Mouse (Mus musculus): Measurements from ENCODE around the gene Pola1. TPM values are rescaled to one million over a fixed set of nuclear protein-coding genes. Genes with fewer than 3 reads are reported as not detected.
"Not testable (repeated sequence)": the region's sequence is repeated elsewhere in the genome, so short reads cannot be mapped to it uniquely, and the experiment has no call there.

Pola1 gene
- polyA plus RNA-seq, 1 experiment from 2014 or later = 21.7 TPM

DNA sequence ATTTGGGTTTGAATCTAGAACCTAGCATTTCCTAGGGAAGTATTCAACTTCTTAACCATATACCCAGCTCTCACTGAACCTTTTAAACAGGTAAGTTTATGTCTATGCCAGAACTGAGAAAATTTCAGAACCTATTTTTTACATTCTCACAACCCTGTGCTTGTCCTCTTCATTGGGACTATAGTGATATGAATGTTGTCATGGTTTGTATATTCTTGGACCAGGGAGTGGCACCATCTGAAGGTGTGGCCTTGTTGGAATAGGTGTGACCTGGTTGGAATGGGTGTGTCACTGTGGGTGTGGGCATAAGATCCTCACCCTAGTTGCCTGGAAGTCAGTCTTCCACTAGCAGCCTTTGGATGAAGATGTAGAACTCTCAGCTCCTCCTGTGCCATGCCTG lies 231.1 kb downstream of the Pola1 start:
- not testable (repeated sequence) for H3K27ac ChIP-seq (replicated peaks); H3K4me2 ChIP-seq (replicated peaks); H3K4me1 ChIP-seq; H3K9ac ChIP-seq (replicated peaks); H3K4me3 ChIP-seq; H3K27me3 ChIP-seq; ATAC-seq (ENCODE audit: low FRiP score, low read depth); H3K9me3 ChIP-seq; H3K36me3 ChIP-seq

DNA sequence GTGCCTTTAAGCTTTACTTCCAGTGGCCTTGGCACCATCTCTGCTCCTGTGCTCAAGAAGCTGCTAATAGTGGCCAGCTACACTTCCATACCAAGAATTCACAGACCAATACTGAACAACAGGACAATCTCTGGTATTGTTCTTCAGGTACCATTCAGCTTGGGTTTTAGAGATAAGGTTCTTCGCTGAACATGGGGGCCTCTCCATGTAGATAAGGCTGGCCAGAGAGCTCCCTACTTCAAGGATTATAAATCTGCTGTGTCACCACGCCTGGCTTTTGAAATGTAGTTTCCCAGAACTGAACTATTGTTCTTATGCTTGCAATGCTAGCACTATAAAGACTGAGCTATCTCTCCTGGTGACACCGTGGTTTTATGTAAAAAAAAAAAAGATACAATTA lies 234.9 kb downstream of the Pola1 start:
- WGBS = 84% methylated on average over 3 of the region's 3 CpGs

DNA sequence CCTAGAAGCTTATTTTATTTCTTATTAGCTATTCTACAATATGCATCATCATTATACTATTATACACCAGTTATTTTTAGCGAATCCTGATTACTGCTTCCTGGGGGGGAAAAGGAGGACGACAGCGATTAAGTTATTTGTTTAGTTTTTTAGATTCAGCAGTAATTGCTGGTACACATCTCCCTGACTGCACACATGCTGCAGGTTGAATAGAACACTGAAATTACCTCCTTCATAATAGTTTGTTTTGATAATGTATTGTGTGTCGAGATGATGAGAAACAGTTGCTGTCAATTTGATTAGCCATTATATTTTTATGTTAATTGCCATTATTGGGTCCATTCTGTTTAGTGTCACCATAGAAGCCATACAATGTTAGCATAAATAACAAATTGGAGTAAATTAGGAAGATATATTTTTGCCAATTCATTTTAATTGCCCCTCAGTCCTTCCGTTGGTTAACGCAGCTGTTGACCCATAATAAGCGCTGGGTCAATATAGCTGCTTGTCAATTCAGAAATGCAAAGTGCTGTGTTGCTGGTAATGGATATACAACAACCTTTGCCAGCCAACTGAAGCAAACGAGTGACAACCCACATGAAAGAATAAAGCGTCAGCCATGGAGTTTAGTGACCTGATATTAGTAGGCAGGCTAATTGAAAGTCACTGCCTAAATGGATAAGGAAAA lies 254.5 kb downstream of the Pola1 start:
- Histone ChIP-seq H3K9me3 (no peaks in the 10 kb centered on the region), H3K27ac (replicated peaks) (no peak overlapping the region), H3K4me2 (replicated peaks) (no peak overlapping the region), H3K4me1 (no peaks in the 10 kb centered on the region), H3K9ac (replicated peaks) (no peak overlapping the region), H3K4me3 (no peak overlapping the region), H3K36me3 (no peaks in the 10 kb centered on the region), H3K27me3 (no peaks in the 10 kb centered on the region)
- no peak for ATAC-seq (ENCODE audit: low FRiP score, low read depth)
- WGBS = 83% methylated on average over 9 of the region's 9 CpGs

More for the DNA sequence above, 234.9 kb downstream of the Pola1 start:
- H3K36me3 ChIP-seq = no peaks in the 10 kb centered on the region
- ATAC-seq (ENCODE audit: low FRiP score, low read depth) = no peak
- no peaks in the 10 kb centered on the region for H3K27me3 ChIP-seq
- no peaks in the 10 kb centered on the region for H3K4me1 ChIP-seq
- no peak overlapping the region for H3K4me3 ChIP-seq
- no peak overlapping the region for H3K9ac ChIP-seq (replicated peaks)
- no peaks in the 10 kb centered on the region for H3K9me3 ChIP-seq
- H3K4me2 ChIP-seq (replicated peaks) = no peak overlapping the region
- no peak overlapping the region for H3K27ac ChIP-seq (replicated peaks)

DNA sequence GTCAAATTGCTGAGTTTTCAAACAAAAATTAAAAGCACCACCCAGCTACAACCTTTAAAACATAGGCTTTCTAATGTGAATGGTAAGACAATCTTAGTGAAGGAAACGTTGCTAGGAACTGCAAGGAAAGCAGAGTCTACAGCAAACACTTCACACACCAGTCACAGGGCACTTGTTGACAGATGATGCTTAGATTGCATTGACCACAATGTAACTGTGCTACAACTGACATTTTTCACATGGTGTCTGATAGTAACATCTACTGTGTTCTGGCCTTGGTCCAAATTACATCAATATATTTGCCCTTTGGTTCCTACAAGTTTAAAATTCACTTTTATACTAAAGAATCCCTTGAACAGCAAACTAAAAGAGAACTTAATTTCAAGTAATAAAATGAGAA lies 258.5 kb downstream of the Pola1 start:
- H3K4me3 ChIP-seq = no peak overlapping the region
- H3K27ac ChIP-seq (replicated peaks) = no peak overlapping the region
- H3K4me2 ChIP-seq (replicated peaks) = no peak overlapping the region
- H3K4me1 ChIP-seq = no peaks in the 10 kb centered on the region
- WGBS = 74% methylated on average over 1 of the region's 1 CpGs
- H3K9ac ChIP-seq (replicated peaks) = no peak overlapping the region
- ATAC-seq (ENCODE audit: low FRiP score, low read depth) = no peak
- H3K27me3 ChIP-seq = no peaks in the 10 kb centered on the region
- no peaks in the 10 kb centered on the region for H3K36me3 ChIP-seq
- no peaks in the 10 kb centered on the region for H3K9me3 ChIP-seq

DNA sequence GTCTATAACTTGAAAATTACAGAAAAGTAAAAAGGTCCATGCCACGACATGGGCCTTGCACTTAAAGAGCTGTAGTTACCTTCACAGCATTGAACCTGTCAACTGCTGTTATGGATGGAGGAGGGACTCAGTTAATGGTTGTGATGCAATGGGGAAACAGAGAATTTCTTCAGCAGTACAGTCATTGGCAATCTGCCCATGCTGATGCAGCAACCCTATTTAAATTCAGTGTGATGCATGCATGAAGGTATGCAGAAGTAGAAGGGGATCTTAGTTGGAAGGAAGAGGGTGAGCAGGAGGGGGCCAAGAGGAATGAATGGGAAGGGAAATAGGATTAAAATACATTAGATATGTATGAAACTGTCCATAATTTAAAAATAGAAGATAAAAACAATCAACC lies 262.2 kb downstream of the Pola1 start:
- Histone ChIP-seq H3K4me2 (replicated peaks) (no peak overlapping the region), H3K4me1 (no peaks in the 10 kb centered on the region), H3K9me3 (no peaks in the 10 kb centered on the region), H3K27ac (replicated peaks) (no peak overlapping the region), H3K36me3 (no peaks in the 10 kb centered on the region), H3K27me3 (no peaks in the 10 kb centered on the region), H3K9ac (replicated peaks) (no peak overlapping the region), H3K4me3 (no peak overlapping the region)
- WGBS = 69% methylated on average over 1 of the region's 1 CpGs
- no peak for ATAC-seq (ENCODE audit: low FRiP score, low read depth)

DNA sequence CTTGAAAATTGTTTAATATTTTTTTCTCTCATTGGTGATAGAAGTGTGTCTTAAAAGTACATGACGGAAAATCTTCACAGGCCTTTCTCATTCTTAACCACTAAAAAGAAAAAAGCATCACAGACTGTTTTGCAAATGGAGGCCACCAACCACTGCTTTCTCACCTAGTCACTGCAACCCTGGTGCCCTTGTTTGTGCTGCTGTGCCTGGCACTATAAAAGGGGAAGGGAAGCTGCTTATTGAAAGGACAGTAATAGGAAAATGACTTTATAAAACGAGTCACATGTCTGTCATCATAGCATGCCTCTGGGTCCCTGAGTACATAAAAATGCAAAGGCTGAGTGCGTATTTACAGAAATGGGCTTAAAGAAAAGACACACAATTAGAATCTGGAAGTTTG lies 263.7 kb downstream of the Pola1 start:
- Histone ChIP-seq H3K9me3 (no peaks in the 10 kb centered on the region), H3K4me2 (replicated peaks) (no peak overlapping the region), H3K4me3 (no peak overlapping the region), H3K27ac (replicated peaks) (no peak overlapping the region), H3K36me3 (no peaks in the 10 kb centered on the region), H3K4me1 (no peaks in the 10 kb centered on the region), H3K9ac (replicated peaks) (no peak overlapping the region), H3K27me3 (no peaks in the 10 kb centered on the region)
- 82% methylated on average over 3 of the region's 3 CpGs for WGBS
- ATAC-seq (ENCODE audit: low FRiP score, low read depth) = no peak

DNA sequence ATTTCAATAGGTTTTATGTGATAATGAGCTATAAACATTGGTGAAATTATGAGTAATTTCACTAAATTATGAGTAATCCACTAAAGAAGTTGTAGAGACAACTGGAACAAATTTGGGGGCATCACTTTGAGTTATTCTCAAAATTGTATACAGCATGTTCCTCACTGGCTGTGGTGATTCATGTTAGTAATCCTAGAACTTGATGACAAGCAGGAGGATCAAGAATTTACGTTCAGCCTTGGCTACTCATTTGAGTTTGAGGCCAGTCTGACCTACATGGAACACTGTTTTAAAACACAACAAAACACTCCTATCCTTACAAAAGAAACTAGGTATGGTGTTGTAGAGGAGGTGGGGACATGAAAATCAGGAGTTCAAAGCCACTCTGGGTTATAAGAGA lies 310.6 kb downstream of the Pola1 start:
- no peaks in the 10 kb centered on the region for H3K27me3 ChIP-seq
- H3K4me3 ChIP-seq = no peak overlapping the region
- no peaks in the 10 kb centered on the region for H3K9me3 ChIP-seq
- no peak overlapping the region for H3K4me2 ChIP-seq (replicated peaks)
- no peaks in the 10 kb centered on the region for H3K4me1 ChIP-seq
- no peak overlapping the region for H3K27ac ChIP-seq (replicated peaks)
- 78% methylated on average over 1 of the region's 1 CpGs for WGBS
- no peak for ATAC-seq (ENCODE audit: low FRiP score, low read depth)
- no peaks in the 10 kb centered on the region for H3K36me3 ChIP-seq
- no peak overlapping the region for H3K9ac ChIP-seq (replicated peaks)

DNA sequence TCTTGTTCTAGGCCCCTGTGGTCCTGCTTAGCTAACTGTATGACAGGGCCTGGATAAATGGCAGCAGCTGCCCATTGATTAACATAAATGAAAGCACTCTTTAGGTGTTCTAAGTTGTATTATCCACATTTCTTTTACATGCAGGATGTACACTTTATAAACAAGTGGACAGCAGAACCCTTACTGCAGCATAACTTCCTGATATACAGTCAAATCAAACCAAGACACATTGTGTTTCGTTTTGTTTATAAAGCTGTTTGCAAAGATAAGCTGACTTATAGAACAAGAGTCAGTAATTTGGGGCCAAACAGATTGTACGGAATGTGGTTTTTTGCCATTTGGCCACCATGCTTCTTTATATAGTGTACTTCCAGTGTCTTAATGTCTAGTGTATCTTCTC lies 312.0 kb downstream of the Pola1 start:
- no peak for ATAC-seq (ENCODE audit: low FRiP score, low read depth)
- 89% methylated on average over 2 of the region's 2 CpGs for WGBS
- Histone ChIP-seq H3K4me2 (replicated peaks) (no peak overlapping the region), H3K9me3 (no peaks in the 10 kb centered on the region), H3K4me1 (no peaks in the 10 kb centered on the region), H3K4me3 (no peak overlapping the region), H3K36me3 (no peaks in the 10 kb centered on the region), H3K27ac (replicated peaks) (no peak overlapping the region), H3K9ac (replicated peaks) (no peak overlapping the region), H3K27me3 (no peaks in the 10 kb centered on the region)

DNA sequence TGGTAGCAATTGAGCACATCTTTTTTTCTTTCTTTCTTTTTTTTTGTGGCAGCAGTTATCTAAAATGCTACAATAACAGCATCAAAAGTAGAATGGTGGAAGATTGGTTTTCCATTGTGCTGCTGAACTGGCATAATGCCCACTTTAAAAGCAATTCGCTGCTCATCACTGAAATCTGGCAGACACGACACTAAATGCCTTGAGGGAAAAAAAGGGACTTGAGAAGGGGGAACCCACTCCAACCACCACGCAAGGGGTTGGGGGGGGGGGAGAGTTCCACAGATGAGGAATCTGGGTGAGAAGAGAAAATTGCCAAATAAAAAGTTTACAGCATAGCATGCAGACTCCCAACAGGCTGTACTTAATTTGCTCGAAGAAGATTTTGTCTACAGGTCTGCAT lies 314.4 kb downstream of the Pola1 start:
- Histone ChIP-seq H3K27ac (replicated peaks) (no peak overlapping the region), H3K36me3 (no peaks in the 10 kb centered on the region), H3K4me3 (no peak overlapping the region), H3K9me3 (no peaks in the 10 kb centered on the region), H3K27me3 (no peaks in the 10 kb centered on the region), H3K4me2 (replicated peaks) (no peak overlapping the region), H3K4me1 (no peaks in the 10 kb centered on the region), H3K9ac (replicated peaks) (no peak overlapping the region)
- WGBS = 64% methylated on average over 4 of the region's 4 CpGs
- no peak for ATAC-seq (ENCODE audit: low FRiP score, low read depth)

DNA sequence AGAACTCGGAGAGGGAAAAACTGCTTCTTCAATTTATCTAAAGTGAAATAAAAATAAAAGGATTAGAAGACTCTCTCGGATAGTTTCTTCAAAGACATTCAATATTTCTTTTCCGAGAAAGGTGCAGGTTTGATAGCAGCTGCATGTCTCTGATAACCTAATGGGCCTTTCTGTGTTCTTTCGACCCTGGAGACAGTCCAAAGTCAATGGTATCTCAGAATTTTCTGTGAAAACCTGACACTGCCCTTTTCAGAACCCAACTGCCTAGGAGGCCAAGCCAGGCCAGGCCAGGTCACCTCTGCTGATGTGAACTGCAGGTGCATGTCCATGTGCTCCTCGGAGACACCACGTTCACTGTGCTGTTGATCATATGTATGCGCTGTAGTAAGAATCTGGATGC lies 326.2 kb downstream of the Pola1 start:
- Histone ChIP-seq H3K4me3 (no peak overlapping the region), H3K9ac (replicated peaks) (no peak overlapping the region), H3K36me3 (no peaks in the 10 kb centered on the region), H3K9me3 (no peaks in the 10 kb centered on the region), H3K4me1 (no peaks in the 10 kb centered on the region), H3K27me3 (peaks cover 48% of the 10 kb centered on the region), H3K4me2 (replicated peaks) (no peak overlapping the region), H3K27ac (replicated peaks) (no peak overlapping the region)
- ATAC-seq (ENCODE audit: low FRiP score, low read depth) = no peak
- WGBS = 90% methylated on average over 7 of the region's 7 CpGs

DNA sequence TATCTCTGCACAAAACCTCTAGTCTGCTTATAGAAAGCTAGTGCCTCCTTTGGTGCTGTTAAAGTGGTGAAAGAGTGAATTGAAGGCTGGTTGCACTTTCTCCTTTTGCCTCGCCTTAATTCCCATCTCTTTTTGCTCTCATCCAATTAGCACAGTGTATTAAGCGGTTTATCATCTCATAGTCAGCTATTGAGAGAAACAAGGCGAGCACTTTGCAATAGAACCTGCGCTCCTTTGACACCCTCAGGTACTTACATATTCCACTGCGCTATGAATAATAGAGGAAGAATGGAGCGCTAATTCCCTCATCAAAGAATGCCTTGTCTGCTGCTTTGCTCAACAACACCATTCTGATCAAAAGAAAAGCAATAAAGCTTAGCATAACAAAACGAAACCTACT lies 330.2 kb downstream of the Pola1 start:
- ATAC-seq (ENCODE audit: low FRiP score, low read depth) = peak; percentile 27; the same call in 1 of the 2 replicates
- H3K9me3 ChIP-seq = no peaks in the 10 kb centered on the region

DNA sequence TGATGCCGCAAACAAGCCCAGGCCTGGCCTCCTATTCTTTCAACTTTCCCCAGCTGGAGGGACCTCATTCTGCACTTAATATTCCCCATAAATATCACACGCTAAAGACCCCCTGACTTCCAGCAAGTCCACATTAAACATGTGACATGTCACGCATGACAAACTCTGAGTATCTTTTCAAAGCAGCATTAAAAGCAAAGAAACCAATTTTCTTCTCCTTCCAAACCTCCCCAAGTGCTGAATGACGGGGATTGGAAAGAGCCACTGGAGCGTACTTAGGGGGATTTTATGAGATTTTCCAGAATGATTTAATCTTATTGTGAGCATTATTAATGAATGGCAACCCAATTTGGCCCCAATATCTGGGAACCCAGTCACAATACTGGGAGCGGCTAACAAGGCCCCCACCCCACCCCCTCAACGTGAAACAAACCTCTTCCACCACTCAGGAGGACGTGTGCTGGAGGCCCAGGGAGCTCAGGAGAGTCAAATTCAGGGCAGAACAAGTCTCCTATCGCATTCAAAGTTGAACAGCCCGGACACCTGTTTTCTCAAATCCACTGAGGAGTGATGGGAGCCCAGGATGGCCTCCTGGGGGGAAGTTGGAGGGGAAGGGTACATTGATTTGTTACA lies 331.7 kb downstream of the Pola1 start:
- Histone ChIP-seq H3K4me3 (no peak overlapping the region), H3K4me1 (peaks cover 17% of the 10 kb centered on the region; the same call in 1 of the 2 replicates), H3K4me2 (replicated peaks) (no peak overlapping the region), H3K9me3 (no peaks in the 10 kb centered on the region), H3K9ac (replicated peaks) (no peak overlapping the region), H3K36me3 (no peaks in the 10 kb centered on the region), H3K27me3 (peaks cover 74% of the 10 kb centered on the region), H3K27ac (replicated peaks) (no peak overlapping the region)
- WGBS = 16% methylated on average over 10 of the region's 10 CpGs
- no peak for ATAC-seq (ENCODE audit: low FRiP score, low read depth)

More for the DNA sequence above, 330.2 kb downstream of the Pola1 start:
- no peak overlapping the region for H3K9ac ChIP-seq (replicated peaks)
- H3K4me1 ChIP-seq = peaks cover 14% of the 10 kb centered on the region; the same call in 1 of the 2 replicates
- 12% methylated on average over 7 of the region's 7 CpGs for WGBS
- H3K4me3 ChIP-seq = no peak overlapping the region
- H3K27me3 ChIP-seq = peaks cover 72% of the 10 kb centered on the region
- no peaks in the 10 kb centered on the region for H3K36me3 ChIP-seq
- H3K27ac ChIP-seq (replicated peaks) = no peak overlapping the region
- no peak overlapping the region for H3K4me2 ChIP-seq (replicated peaks)

DNA sequence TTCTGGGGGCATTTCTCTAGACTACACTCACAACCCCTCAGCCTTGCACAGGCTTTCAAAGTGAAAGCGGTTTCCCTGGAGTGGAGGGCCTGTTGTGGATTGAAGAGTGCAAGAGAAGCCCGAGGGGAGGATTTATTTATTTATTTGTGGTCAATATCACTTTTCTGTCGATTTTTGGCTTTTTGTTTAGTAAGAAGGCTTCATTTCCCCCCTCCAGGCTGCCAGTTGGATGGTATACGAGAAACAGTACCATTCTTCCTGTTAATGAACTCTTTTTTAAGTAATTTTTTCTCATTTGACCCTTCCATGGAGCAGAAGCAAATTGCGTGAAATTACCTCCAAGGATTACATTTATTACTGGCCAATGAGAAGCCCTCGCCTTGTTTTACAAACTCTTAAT lies 332.2 kb downstream of the Pola1 start:
- WGBS = 13% methylated on average over 6 of the region's 6 CpGs
- Histone ChIP-seq H3K9ac (replicated peaks) (no peak overlapping the region), H3K4me2 (replicated peaks) (no peak overlapping the region), H3K9me3 (no peaks in the 10 kb centered on the region), H3K4me3 (no peak overlapping the region), H3K27ac (replicated peaks) (no peak overlapping the region; the same call in 1 of the 2 replicates), H3K4me1 (peaks cover 17% of the 10 kb centered on the region; the same call in 1 of the 2 replicates), H3K36me3 (no peaks in the 10 kb centered on the region), H3K27me3 (peaks cover 79% of the 10 kb centered on the region)
- no peak for ATAC-seq (ENCODE audit: low FRiP score, low read depth)
